8 mouse cellular contexts compared by ENCODE assay signal in the genomic region with DNA sequence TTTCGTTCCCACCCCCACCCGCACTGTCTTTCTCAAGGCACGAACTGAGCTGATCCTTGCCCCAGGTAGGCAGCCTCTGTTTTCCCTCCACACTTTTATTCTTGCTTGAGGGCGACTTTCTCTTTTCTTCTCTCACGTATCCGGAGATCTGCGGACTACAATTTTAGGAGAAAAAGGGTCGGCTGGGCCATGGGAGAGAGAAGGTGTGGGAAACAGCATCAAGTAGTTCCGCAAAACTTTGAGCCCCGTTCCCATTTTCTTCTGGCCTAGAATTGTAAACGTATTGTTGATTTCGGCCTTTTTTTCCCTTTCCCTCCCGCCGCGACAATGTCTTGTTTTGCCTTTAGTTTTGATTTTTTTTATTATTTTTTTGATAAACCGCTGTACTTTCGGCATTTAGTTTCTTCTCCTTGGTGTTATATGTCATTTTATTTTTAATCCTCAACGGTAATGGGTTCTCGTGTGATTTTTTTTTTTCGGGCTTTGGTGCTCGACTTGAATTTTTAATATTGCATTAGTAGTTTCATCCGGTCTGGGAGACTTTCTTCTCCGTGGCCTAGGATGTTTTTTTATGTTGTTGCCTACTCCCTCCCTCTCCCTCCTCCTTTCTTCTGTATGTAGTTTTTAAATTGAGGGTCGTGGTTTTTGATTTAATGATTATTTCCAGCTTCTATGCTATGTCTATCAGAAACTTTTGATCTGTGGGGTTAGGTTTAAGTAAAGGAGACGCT. TPM values are rescaled to one million over a fixed set of nuclear protein-coding genes. Genes with fewer than 3 reads are reported as not detected.
DNase-seq lines count a peak whose midpoint lies in the region; ATAC-seq and TF ChIP-seq lines count a peak whose summit lies in the region.

No protein-coding gene starts in this region.

- H3K27ac ChIP-seq in embryonic fibroblast, embryonic 13.5 days (ENCODE audit: insufficient read depth, low read length) = peak overlapping the region; percentile 88
- peak overlapping the region; percentile 95 for H3K27ac ChIP-seq in intestine, embryonic 15.5 days

- H3ac ChIP-seq in myocyte (ENCODE audit: control insufficient read depth, insufficient read length) = no peak overlapping the region

- no peaks in the 10 kb centered on the region for H3K36me3 ChIP-seq in intestine, embryonic 15.5 days
- no peaks in the 10 kb centered on the region for H3K36me3 ChIP-seq in myocyte (ENCODE audit: control insufficient read depth, insufficient read depth)

- peaks cover 3% of the 10 kb centered on the region; the same call in 1 of the 2 replicates for H3K4me1 ChIP-seq in embryonic fibroblast, embryonic 13.5 days (ENCODE audit: control insufficient read depth, insufficient read depth, low read length)
- no peaks in the 10 kb centered on the region for H3K4me1 ChIP-seq in intestine, embryonic 15.5 days (replicated peaks)

- peaks cover 51% of the 10 kb centered on the region for H3K79me2 ChIP-seq in myocyte (ENCODE audit: control insufficient read depth, insufficient read depth)

- peak overlapping the region; percentile 51 for H3K9ac ChIP-seq in intestine, embryonic 15.5 days

- H3K27me3 ChIP-seq in intestine, embryonic 15.5 days (replicated peaks) = no peaks in the 10 kb centered on the region
- H3K27me3 ChIP-seq in myocyte (ENCODE audit: control insufficient read depth, insufficient read depth, insufficient read length) = no peaks in the 10 kb centered on the region

- peak overlapping the region; percentile 46 for H3K4me2 ChIP-seq in intestine, embryonic 15.5 days (replicated peaks)
- H3K4me2 ChIP-seq in myocyte (ENCODE audit: low read depth) = peak overlapping the region; percentile 81

- no peak for ATAC-seq in intestine, embryonic 15.5 days

- TF ChIP-seq CTCF in embryonic fibroblast, embryonic 13.5 days (IDR thresholded peaks at IDR 0.05; ENCODE audit: borderline replicate concordance, insufficient read depth, low read length) = no peak

- WGBS in intestine, embryonic 15.5 days = 15% methylated on average over 25 of the region's 25 CpGs

- H3K9me3 ChIP-seq in intestine, embryonic 15.5 days = no peaks in the 10 kb centered on the region

- peak overlapping the region; percentile 62 for H3K4me3 ChIP-seq in embryonic fibroblast, embryonic 13.5 days (ENCODE audit: insufficient read depth, low read length)
- peak overlapping the region; percentile 57 for H3K4me3 ChIP-seq in intestine, embryonic 15.5 days (replicated peaks)
- peak overlapping the region; percentile 59 for H3K4me3 ChIP-seq in myocyte

- no peak for TF ChIP-seq POLR2A in embryonic fibroblast, embryonic 13.5 days (IDR thresholded peaks at IDR 0.05; ENCODE audit: low read depth, low read length)
- TF ChIP-seq POLR2A in myocyte (IDR thresholded peaks at IDR 0.05; ENCODE audit: insufficient read length, low read depth) = no peak

- peak; percentile 13 for DNase-seq in kidney, adult 9 months
- no peak for DNase-seq in kidney, adult 18-20 months
- peak; percentile 27 for DNase-seq in MEL-GATA-1-ER (ENCODE audit: extremely low read depth, low read depth)
- DNase-seq in urinary bladder, postnatal 25 days (ENCODE audit: low spot score) = no peak
- DNase-seq in ovary, postnatal 10 days (ENCODE audit: low spot score) = no peak

TF ChIP-seq in myocyte, 11 proteins besides CTCF, POLR2A, EP300 and RAD21:
- TF ChIP-seq MYOG (IDR thresholded peaks at IDR 0.05; ENCODE audit: control insufficient read depth in 1 of 3, insufficient read depth in 1 of 3, insufficient read length in 2 of 3, low read depth in 2 of 3) (no peak), REST (IDR thresholded peaks at IDR 0.05; ENCODE audit: insufficient read depth, insufficient read length) (no peak), E2F4 (IDR thresholded peaks at IDR 0.05; ENCODE audit: insufficient read depth) (no peak), TCF3 (IDR thresholded peaks at IDR 0.05; ENCODE audit: insufficient read length, low read depth) (no peak), MYOD1 (IDR thresholded peaks at IDR 0.05; ENCODE audit: control insufficient read depth in 1 of 3, insufficient read length in 2 of 3, low read depth in 2 of 3) (no peak), MAX (IDR thresholded peaks at IDR 0.05; ENCODE audit: low read depth) (no peak), POLR2AphosphoS2 (IDR thresholded peaks at IDR 0.05; ENCODE audit: insufficient read length, low read depth) (no peak), CEBPB (IDR thresholded peaks at IDR 0.05; ENCODE audit: insufficient read depth, poor library complexity, severe bottlenecking) (no peak), USF1 (IDR thresholded peaks at IDR 0.05; ENCODE audit: low read depth) (no peak), TCF12 (IDR thresholded peaks at IDR 0.05; ENCODE audit: insufficient read depth, poor library complexity, severe bottlenecking) (no peak), SRF (IDR thresholded peaks at IDR 0.05; ENCODE audit: control insufficient read depth, insufficient read length, low read depth) (no peak)

RNA-seq across cellular contexts. Expression of gene Stag2, which starts 2.1 kb away (rescaled TPM):
- polyA plus RNA-seq in embryonic fibroblast, embryonic 13.5 days (2011; ENCODE audit: insufficient read length, low read depth, missing spikeins) = 60.8 and 75.8 TPM in 2 replicates
- polyA plus RNA-seq in intestine, embryonic 15.5 days (2015; fragmentation: Nextera tagmentation; extraction: Ambion mirVana) = 29.7 and 34.8 TPM in 2 replicates
- polyA plus RNA-seq in myocyte (2012; fragmentation: generic; extraction: Trizol) = 8.2 TPM

Comparison
In these comparisons a context has a peak if more than half of its experiments do, and no peak if none do; other contexts are left out.
1. DNase-seq: peak in kidney, adult 9 months (single experiment) and MEL-GATA-1-ER (single experiment); none in kidney, adult 18-20 months (single experiment), urinary bladder, postnatal 25 days (single experiment) and ovary, postnatal 10 days (single experiment).
2. Peak in every context shown above with its lines, with median percentiles within 50 percentile points of each other: H3K4me3 ChIP-seq.